Mouse (Mus musculus) C2C12 (cell line): Measurements from ENCODE around the gene Isx.

Experiments
- CTCF ChIP-seq: IDR thresholded peaks from one replicate; pipeline ENCODE4 v1.5.1; 2011; ENCODE audit not compliant: control insufficient read depth, insufficient read depth, insufficient read length
- FOSL1 ChIP-seq: IDR thresholded peaks from one replicate; pipeline ENCODE4 v1.8.0; 2011; ENCODE audit warnings: mild to moderate bottlenecking, low read length; ENCODE audit not compliant: poor library complexity, insufficient read depth, severe bottlenecking
- MAX ChIP-seq: IDR thresholded peaks from one replicate; pipeline ENCODE4 v1.6.1; 2011; ENCODE audit warnings: mild to moderate bottlenecking, control low read depth

DNA sequence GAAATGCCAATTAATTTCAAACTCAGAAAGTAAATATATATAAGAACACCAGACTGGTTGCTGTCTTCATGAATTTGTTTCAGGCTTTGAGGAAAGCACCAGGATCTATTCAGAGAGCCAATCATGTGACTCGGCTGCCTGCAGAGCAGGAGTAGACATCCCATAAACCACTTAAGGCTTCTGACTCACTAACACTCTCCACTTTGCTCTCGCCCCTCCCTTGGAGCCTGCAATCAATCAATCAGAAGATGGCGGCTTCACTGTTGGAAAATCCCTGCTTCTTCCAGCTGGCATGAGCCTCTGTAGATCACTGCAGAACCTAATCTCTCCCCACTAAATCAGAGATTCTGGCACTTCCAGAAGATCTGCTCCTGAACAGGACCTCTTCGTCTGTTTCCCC is 1.3 kb upstream of the Isx start:
- no peak for TF ChIP-seq CTCF
- TF ChIP-seq MAX = no peak
- no peak for TF ChIP-seq FOSL1
